Mouse (Mus musculus): ENCODE data around the gene Xylt2. TPM values are rescaled to one million over a fixed set of nuclear protein-coding genes. Genes with fewer than 3 reads are reported as not detected.

Xylt2 gene
- total and polyA plus RNA-seq, 3 experiments = 10.1 to 20.2 (median 16.3) TPM

GRCm38 (mm10) chr11:94718113-94718909, 41.0 kb upstream of the Xylt2 start:
- Histone ChIP-seq H3K4me2 (ENCODE audit: insufficient read depth, low read depth, poor library complexity, severe bottlenecking) (no peak overlapping the region), H3K9ac (ENCODE audit: insufficient read depth, low read depth) (no peak overlapping the region), H3K9me3 (replicated peaks; ENCODE audit: low read length) (peaks cover 9% of the 10 kb centered on the region), H3K36me3 (replicated peaks in 1 of 2; ENCODE audit: control insufficient read depth in 1 of 2, insufficient read depth in 1 of 2, low read length in 1 of 2) (no peaks in the 10 kb centered on the region), H3K79me2 (replicated peaks; ENCODE audit: control insufficient read depth, extremely low read depth, insufficient read depth, poor library complexity, severe bottlenecking) (no peaks in the 10 kb centered on the region), H3K27ac (ENCODE audit: insufficient read depth, low read depth) (no peak overlapping the region), H3K4me1 (ENCODE audit: control insufficient read depth in 1 of 2, insufficient read depth in 2 of 2) (peaks cover 0 to 20% of the 10 kb centered on the region in 2 experiments; a peak in 3 of 4 replicates), H3K27me3 (replicated peaks) (peaks cover 24% of the 10 kb centered on the region), H3K4me3 (replicated peaks in 1 of 3; ENCODE audit: low read depth in 2 of 3, low read length in 2 of 3, poor library complexity in 1 of 3) (no peak overlapping the region)
- dilution Hi-C loops (cut with MboI; ENCODE audit: extremely low pct_ligation_motif_present, extremely low pct_unique_long_range_greater_than_20kb, low sequenced_read_pairs) = no loop called here
- TF ChIP-seq POLR2AphosphoS2 (IDR thresholded peaks at IDR 0.05; ENCODE audit: low read depth, low read length) (no peak), CTCF (conservative IDR thresholded peaks at IDR 0.05 in 1 of 2, IDR thresholded peaks at IDR 0.05 in 1 of 2; ENCODE audit: low read depth in 2 of 2, low read length in 2 of 2) (no peak), USF1 (IDR thresholded peaks at IDR 0.05; ENCODE audit: low read depth, low read length) (no peak), RCOR1 (conservative IDR thresholded peaks at IDR 0.05; ENCODE audit: low read depth, low read length) (no peak), SIN3A (IDR thresholded peaks at IDR 0.05; ENCODE audit: low read length) (no peak), ZNF384 (IDR thresholded peaks at IDR 0.05; ENCODE audit: low read depth, low read length) (no peak)
- DNase-seq (ENCODE audit: extremely low read depth) = no peak
- in situ Hi-C loops (cut with MboI; ENCODE audit: low pct_ligation_motif_present, low pct_unique_long_range_greater_than_20kb, low sequenced_read_pairs) = loop anchor here (5.0 kb wide), 1 partner anchor 66 kb away; the partner anchor contains the start of genes Eme1 and Mrpl27

- Histone ChIP-seq H3K4me2 (ENCODE audit: insufficient read depth, low read depth, poor library complexity, severe bottlenecking) (0 out of 2 replicates have a peak overlapping the region, but pooled peaks have one; percentile 68), H3K9ac (ENCODE audit: insufficient read depth, low read depth) (no peak overlapping the region), H3K4me3 (replicated peaks in 1 of 3; ENCODE audit: low read depth in 2 of 3, low read length in 2 of 3, poor library complexity in 1 of 3) (no peak overlapping the region), H3K27ac (ENCODE audit: insufficient read depth, low read depth) (no peak overlapping the region), H3K4me1 (ENCODE audit: control insufficient read depth in 1 of 2, insufficient read depth in 2 of 2) (peaks cover 0 to 20% of the 10 kb centered on the region in 2 experiments; a peak in 3 of 4 replicates), H3K79me2 (replicated peaks; ENCODE audit: control insufficient read depth, extremely low read depth, insufficient read depth, poor library complexity, severe bottlenecking) (no peaks in the 10 kb centered on the region), H3K27me3 (replicated peaks) (peaks cover 13% of the 10 kb centered on the region), H3K9me3 (replicated peaks; ENCODE audit: low read length) (peaks cover 9% of the 10 kb centered on the region), H3K36me3 (replicated peaks in 1 of 2; ENCODE audit: control insufficient read depth in 1 of 2, insufficient read depth in 1 of 2, low read length in 1 of 2) (no peaks in the 10 kb centered on the region)
- no peak for TF ChIP-seq NELFE (IDR thresholded peaks at IDR 0.05; ENCODE audit: low read depth, low read length)
- TF ChIP-seq JUND (conservative IDR thresholded peaks at IDR 0.05; ENCODE audit: low read depth, low read length) = no peak
- in situ Hi-C loops (cut with MboI; ENCODE audit: low pct_ligation_motif_present, low pct_unique_long_range_greater_than_20kb, low sequenced_read_pairs) = loop anchor here (5.0 kb wide), 1 partner anchor 65 kb away; the partner anchor contains the start of genes Eme1 and Mrpl27
- dilution Hi-C loops (cut with MboI; ENCODE audit: extremely low pct_ligation_motif_present, extremely low pct_unique_long_range_greater_than_20kb, low sequenced_read_pairs) = no loop called here
- DNase-seq (ENCODE audit: extremely low read depth) = no peak
Measured at GRCm38 (mm10) chr11:94717239-94717638, 39.9 kb upstream of the Xylt2 start.

- peak; percentile 75 for DNase-seq (ENCODE audit: extremely low read depth)
- Histone ChIP-seq H3K27me3 (replicated peaks) (peaks cover 9% of the 10 kb centered on the region), H3K4me2 (ENCODE audit: insufficient read depth, low read depth, poor library complexity, severe bottlenecking) (peak overlapping the region; percentile 68), H3K36me3 (replicated peaks in 1 of 2; ENCODE audit: control insufficient read depth in 1 of 2, insufficient read depth in 1 of 2, low read length in 1 of 2) (no peaks in the 10 kb centered on the region), H3K4me1 (ENCODE audit: control insufficient read depth in 1 of 2, insufficient read depth in 2 of 2) (peaks cover 0 to 20% of the 10 kb centered on the region in 2 experiments; a peak in 3 of 4 replicates), H3K9me3 (replicated peaks; ENCODE audit: low read length) (peaks cover 9% of the 10 kb centered on the region), H3K27ac (ENCODE audit: insufficient read depth, low read depth) (no peak overlapping the region), H3K79me2 (replicated peaks; ENCODE audit: control insufficient read depth, extremely low read depth, insufficient read depth, poor library complexity, severe bottlenecking) (no peaks in the 10 kb centered on the region), H3K9ac (ENCODE audit: insufficient read depth, low read depth) (no peak overlapping the region), H3K4me3 (replicated peaks in 1 of 3; ENCODE audit: low read depth in 2 of 3, low read length in 2 of 3, poor library complexity in 1 of 3) (no peak overlapping the region)
- in situ Hi-C loops (cut with MboI; ENCODE audit: low pct_ligation_motif_present, low pct_unique_long_range_greater_than_20kb, low sequenced_read_pairs) (loop anchor here (5.0 kb wide), 1 partner anchor 64 kb away; the partner anchor contains the start of genes Eme1 and Mrpl27), dilution Hi-C loops (cut with MboI; ENCODE audit: extremely low pct_ligation_motif_present, extremely low pct_unique_long_range_greater_than_20kb, low sequenced_read_pairs) (no loop called here)
- TF ChIP-seq RCOR1 (conservative IDR thresholded peaks at IDR 0.05; ENCODE audit: low read depth, low read length) (no peak), NRF1 (IDR thresholded peaks at IDR 0.05; ENCODE audit: low read depth, low read length) (no peak), POLR2A (IDR thresholded peaks at IDR 0.05; ENCODE audit: low read depth, low read length) (no peak), ELF1 (IDR thresholded peaks at IDR 0.05; ENCODE audit: low read depth, low read length) (no peak), USF2 (conservative IDR thresholded peaks at IDR 0.05; ENCODE audit: low read depth, low read length) (no peak), E2F4 (IDR thresholded peaks at IDR 0.05; ENCODE audit: insufficient replicate concordance, low read depth, low read length) (no peak), MAFK (IDR thresholded peaks at IDR 0.05; ENCODE audit: insufficient replicate concordance, low read length) (no peak), EP300 (IDR thresholded peaks at IDR 0.05; ENCODE audit: low read length) (no peak), SMC3 (IDR thresholded peaks at IDR 0.05; ENCODE audit: low read depth, low read length) (peak; percentile 89), JUND (conservative IDR thresholded peaks at IDR 0.05; ENCODE audit: low read depth, low read length) (no peak), CHD1 (IDR thresholded peaks at IDR 0.05; ENCODE audit: low read depth, low read length) (no peak), USF1 (IDR thresholded peaks at IDR 0.05; ENCODE audit: low read depth, low read length) (no peak), MAZ (IDR thresholded peaks at IDR 0.05; ENCODE audit: low read depth, low read length) (peak; percentile 83; the same call in 1 of the 2 replicates), MEF2A (IDR thresholded peaks at IDR 0.05; ENCODE audit: borderline replicate concordance, low read depth, low read length) (peak; percentile 50; the same call in 1 of the 2 replicates), MYC (IDR thresholded peaks at IDR 0.05; ENCODE audit: low read depth, low read length) (peak; percentile 29; the same call in 1 of the 2 replicates), IRF4 (IDR thresholded peaks at IDR 0.05; ENCODE audit: low read depth, low read length) (peak; percentile 69), HCFC1 (IDR thresholded peaks at IDR 0.05; ENCODE audit: low read depth, low read length) (no peak), CTCF (conservative IDR thresholded peaks at IDR 0.05 in 1 of 2, IDR thresholded peaks at IDR 0.05 in 1 of 2; ENCODE audit: low read depth in 2 of 2, low read length in 2 of 2) (peak; percentile 37 to 97), ZMIZ1 (IDR thresholded peaks at IDR 0.05; ENCODE audit: low read depth, low read length) (no peak)
Measured at GRCm38 (mm10) chr11:94716754-94717153, 39.4 kb upstream of the Xylt2 start.
